Mouse (Mus musculus): Measurements from ENCODE around the gene Meltf. TPM values are rescaled to one million over a fixed set of nuclear protein-coding genes. Genes with fewer than 3 reads are reported as not detected.

Gene Meltf
- polyA plus RNA-seq, 1 experiment from 2014 or later = 0.31 TPM

DNA sequence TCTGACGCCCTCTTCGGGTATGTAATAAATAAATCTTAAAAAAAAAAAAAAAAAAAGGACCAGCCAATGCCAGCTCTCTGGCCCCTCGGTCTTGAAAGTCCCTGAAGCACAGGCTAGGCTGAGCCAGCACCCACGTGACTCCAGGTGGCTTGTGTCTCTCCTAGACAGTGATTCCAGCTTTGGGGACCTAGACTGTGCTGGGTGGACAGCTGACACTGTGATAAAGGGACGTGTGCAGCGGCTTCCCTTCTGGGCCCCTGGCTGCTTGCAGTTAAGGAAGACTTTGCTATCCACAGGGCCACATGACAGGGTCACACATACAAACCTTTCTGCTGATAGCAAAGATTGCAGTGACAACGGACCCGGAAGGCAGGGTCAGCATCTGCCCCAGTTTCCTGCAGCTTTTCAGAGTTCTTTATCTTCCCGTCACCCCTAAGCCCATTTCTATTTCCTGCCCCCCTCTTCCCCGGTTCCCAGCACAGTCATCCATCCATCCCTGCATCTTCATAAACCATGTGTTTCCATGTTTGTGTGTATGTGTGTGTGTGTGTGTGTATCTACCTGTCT is 31.8 kb downstream of the Meltf start:
- ATAC-seq = no peak
- in situ Hi-C loops (cut with MboI; ENCODE audit: low pct_unique_long_range_greater_than_20kb) = loop anchor here (10.0 kb wide), 1 partner anchor 456 kb away; no protein-coding TSS in a partner anchor
- POLR2A ChIA-PET = interaction anchor here (0.7 kb wide), 1 partner anchor 29 kb away, joined by 3 read pairs; no protein-coding TSS in a partner anchor

DNA sequence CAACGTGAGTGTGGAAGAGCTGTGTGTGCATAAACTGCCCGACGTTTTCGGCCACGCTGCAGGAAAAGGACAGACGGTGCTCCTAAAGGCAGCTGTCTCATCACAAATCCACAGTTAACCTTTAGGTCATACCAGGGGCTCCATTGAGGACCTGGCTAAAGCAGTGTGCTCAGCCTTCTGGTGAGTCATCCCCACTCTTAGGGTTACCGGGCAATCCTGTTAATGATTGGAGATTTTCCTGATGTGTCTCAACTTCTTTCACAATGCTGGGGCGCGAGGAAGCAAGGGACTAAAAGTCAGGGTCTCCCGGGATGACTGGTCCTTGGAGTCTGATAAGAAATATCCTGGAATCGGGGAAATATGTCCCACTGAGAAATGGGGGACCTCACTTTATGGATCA is 39.2 kb downstream of the Meltf start:
- CTCF ChIA-PET = interaction anchor here (1.0 to 3.5 kb wide), 4 partner anchors 24 to 316 kb away, joined by 3 to 17 read pairs (median 5); no protein-coding TSS in a partner anchor
- H3K27me3 ChIP-seq = no peaks in the 10 kb centered on the region
- DNase-seq (ENCODE audit: low read depth, low spot score) (peak; percentile 42), ATAC-seq (peak; percentile 67)
- POLR2A ChIA-PET = no interaction called here
- in situ Hi-C loops (cut with MboI; ENCODE audit: low pct_unique_long_range_greater_than_20kb) = loop anchor here (5.0 to 10.0 kb wide), 3 partner anchors 40 to 463 kb away; partner anchors contain the start of gene Meltf
- no peak for TF ChIP-seq CTCF (IDR thresholded peaks at IDR 0.05)

More for the DNA sequence above, 31.8 kb downstream of the Meltf start:
- TF ChIP-seq CTCF (IDR thresholded peaks at IDR 0.05) = no peak
- no peak for DNase-seq (ENCODE audit: low read depth, low spot score)
- no peaks in the 10 kb centered on the region for H3K27me3 ChIP-seq
- CTCF ChIA-PET = interaction anchor here (3.2 kb wide), 1 partner anchor 33 kb away, joined by 11 read pairs; the partner anchor contains the start of gene Meltf

DNA sequence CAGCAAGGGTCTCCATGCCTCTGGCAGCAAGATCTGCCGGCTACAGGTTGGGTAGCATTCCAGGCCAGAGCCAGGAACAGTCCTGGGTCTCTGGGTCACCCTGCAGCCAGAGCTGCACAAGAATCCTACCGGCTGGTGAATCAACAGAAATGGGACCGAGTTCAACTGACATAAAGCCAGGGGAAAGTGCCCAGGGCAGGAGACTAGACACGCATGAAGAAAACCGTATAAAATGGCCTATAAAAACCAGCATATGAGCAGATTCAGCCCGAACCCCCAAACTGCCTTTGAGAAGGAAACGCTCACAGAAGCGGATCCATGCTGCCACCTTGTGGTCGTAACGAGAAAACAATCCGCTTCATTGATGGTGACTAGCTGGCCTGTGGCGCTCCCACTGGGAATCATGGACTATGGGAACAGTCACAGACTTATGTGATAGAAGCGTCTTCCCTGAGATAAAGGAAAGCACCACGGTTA is 39.7 kb downstream of the Meltf start:
- DNase-seq (ENCODE audit: low read depth, low spot score) = peak; percentile 69
- H3K27me3 ChIP-seq = no peaks in the 10 kb centered on the region
- ChIA-PET POLR2A (no interaction called here), CTCF (interaction anchor here (0.7 to 3.5 kb wide), 7 partner anchors 12 to 460 kb away, joined by 3 to 17 read pairs (median 4); partner anchors contain the start of gene Meltf)
- ATAC-seq = peak; percentile 41
- in situ Hi-C loops (cut with MboI; ENCODE audit: low pct_unique_long_range_greater_than_20kb) = loop anchor here (5.0 to 10.0 kb wide), 3 partner anchors 41 to 463 kb away; partner anchors contain the start of gene Meltf
- peak; percentile 91 for TF ChIP-seq CTCF (IDR thresholded peaks at IDR 0.05)

DNA sequence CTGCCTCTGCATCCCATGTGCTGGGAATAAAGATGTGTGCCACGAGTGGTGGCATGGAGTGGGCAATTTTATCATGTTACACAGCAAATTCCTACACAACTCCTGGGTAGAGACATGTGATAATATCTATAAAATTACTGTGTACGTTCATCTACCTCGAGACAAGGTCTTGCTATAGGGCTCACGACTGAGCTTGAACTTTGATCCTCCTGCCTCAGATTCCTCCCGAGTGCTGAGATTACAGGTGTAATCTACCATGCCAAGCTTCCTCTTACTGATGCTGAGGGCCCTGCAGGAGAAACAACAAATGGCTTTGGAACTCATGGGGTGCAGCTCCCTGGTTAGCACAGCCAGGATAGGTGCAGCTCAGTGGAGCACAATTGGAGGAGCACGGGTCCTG is 45.8 kb downstream of the Meltf start:
- CTCF ChIA-PET = no interaction called here
- no peak for TF ChIP-seq CTCF (IDR thresholded peaks at IDR 0.05)
- DNase-seq (ENCODE audit: low read depth, low spot score) = no peak
- H3K27me3 ChIP-seq = no peaks in the 10 kb centered on the region
- in situ Hi-C loops (cut with MboI; ENCODE audit: low pct_unique_long_range_greater_than_20kb) = no loop called here
- no peak for ATAC-seq
- POLR2A ChIA-PET = no interaction called here

DNA sequence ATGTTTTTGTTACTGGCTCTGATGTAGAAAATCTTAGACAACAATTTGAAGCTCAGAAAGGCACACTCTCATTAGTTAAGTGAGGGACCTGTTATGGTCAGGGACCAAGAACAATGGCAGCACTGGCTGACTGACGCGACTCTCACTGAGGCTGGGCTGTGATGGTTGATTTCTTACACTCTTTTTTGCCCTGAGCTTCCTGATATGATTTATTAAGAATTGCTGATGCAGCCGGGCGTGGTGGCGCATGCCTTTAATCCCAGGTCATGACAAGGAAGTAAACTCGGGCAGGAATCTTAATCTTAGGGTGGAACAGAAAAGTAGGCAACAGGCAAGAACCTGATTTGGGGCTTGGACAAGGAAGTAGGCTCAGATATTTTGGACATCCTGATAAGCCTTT is 47.5 kb downstream of the Meltf start:
- H3K27me3 ChIP-seq = no peaks in the 10 kb centered on the region
- ATAC-seq (no peak), DNase-seq (ENCODE audit: low read depth, low spot score) (no peak)
- POLR2A ChIA-PET = no interaction called here
- in situ Hi-C loops (cut with MboI; ENCODE audit: low pct_unique_long_range_greater_than_20kb) = no loop called here
- CTCF ChIA-PET = no interaction called here
- TF ChIP-seq CTCF (IDR thresholded peaks at IDR 0.05) = no peak

DNA sequence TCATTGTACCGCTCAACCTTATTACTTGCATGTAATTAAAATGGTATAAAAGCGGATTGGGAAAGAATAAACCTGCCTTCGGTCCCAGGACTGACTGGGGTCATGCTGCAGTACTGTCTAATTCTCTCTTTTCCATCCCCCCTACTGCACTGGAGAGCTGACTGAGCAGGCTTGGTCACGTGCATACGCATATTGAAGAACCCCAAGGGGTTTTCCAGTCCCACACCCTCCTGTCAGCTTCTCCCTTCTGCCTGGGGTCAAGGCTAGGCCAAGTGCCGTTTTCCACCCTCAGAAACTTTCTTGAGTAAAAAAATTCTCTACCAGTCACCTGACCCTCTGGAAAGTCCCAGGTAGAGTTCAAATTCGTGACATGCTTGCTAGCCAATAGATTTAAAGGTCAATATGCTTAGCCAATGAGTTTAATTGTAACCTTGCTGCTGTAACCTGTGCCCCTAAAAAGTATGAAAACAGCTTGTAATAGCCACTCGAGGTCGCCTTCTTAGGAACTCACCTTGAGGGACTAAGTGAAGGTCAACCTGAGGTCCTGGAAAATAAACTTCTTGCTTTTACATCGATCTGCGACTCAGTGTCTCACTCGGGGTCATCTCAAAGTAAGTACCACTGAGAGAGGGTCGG is 48.1 kb downstream of the Meltf start:
- H3K27me3 ChIP-seq = no peaks in the 10 kb centered on the region
- ATAC-seq (no peak), DNase-seq (ENCODE audit: low read depth, low spot score) (no peak)
- in situ Hi-C loops (cut with MboI; ENCODE audit: low pct_unique_long_range_greater_than_20kb) = no loop called here
- ChIA-PET CTCF (no interaction called here), POLR2A (no interaction called here)
- no peak for TF ChIP-seq CTCF (IDR thresholded peaks at IDR 0.05)

DNA sequence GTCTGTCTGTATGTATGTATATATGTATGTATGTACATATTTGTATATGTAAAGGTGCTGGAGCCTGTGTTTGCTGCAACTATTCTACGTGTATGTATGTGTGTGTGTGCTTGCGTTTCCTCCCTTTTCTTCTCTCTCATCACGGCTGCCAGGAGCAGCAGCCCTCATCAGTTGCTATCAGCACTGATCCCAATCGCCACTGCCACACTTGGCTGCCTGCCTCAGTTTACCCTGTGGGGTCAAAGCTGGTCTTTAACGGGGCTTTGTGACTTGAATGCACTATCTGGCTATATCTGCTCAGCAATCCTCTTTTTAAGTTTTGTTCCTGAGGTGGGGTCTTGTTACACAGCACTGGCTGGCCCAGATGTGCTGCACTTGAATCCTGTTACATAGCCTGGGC is 48.8 kb downstream of the Meltf start:
- CTCF ChIA-PET = no interaction called here
- POLR2A ChIA-PET = no interaction called here
- no peaks in the 10 kb centered on the region for H3K27me3 ChIP-seq
- ATAC-seq (no peak), DNase-seq (ENCODE audit: low read depth, low spot score) (no peak)
- no peak for TF ChIP-seq CTCF (IDR thresholded peaks at IDR 0.05)
- in situ Hi-C loops (cut with MboI; ENCODE audit: low pct_unique_long_range_greater_than_20kb) = no loop called here

DNA sequence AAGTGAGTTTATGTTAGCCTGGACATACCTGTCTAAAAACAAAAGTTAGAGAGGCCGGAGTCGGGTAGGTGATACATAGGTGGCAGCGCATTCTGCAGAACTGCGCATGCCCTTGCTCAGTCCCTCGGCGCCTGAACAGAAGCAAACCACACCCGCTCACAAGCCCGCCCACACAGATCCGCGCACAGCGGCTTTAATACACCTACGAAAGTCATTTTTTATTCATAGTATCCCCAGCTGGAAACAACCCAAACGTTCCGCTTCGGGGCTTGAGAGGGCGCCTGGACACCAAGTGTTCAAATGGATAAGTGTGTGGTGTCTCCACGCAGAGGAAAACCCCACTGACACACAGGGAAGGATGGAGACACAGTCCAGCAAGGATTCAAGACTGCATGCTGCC is 52.7 kb downstream of the Meltf start:
- DNase-seq (ENCODE audit: low read depth, low spot score) = no peak
- in situ Hi-C loops (cut with MboI; ENCODE audit: low pct_unique_long_range_greater_than_20kb) = no loop called here
- ChIA-PET CTCF (interaction anchor here (1.1 kb wide), 1 partner anchor 13 kb away, joined by 6 read pairs; no protein-coding TSS in a partner anchor), POLR2A (no interaction called here)
- ATAC-seq = no peak
- no peaks in the 10 kb centered on the region for H3K27me3 ChIP-seq
- no peak for TF ChIP-seq CTCF (IDR thresholded peaks at IDR 0.05)

DNA sequence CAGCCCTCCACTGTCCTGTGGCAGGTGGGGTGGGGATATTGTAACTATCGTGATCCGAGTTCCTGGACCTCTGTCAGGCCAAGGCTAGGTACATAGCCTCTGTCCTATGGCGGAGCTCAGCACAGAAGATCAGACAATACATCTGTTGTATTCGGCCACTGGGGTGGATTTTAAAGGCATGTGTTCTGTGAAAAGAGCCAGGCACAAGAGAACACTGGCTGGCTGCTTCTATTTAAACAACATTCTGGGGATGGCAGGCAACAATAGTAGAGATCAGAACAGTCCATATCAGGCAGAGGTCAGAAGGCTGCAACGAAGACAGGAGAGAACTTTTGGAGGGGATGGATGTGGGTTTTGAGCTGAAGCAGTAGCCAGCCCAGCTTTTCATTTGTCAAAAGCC is 53.6 kb downstream of the Meltf start:
- no peak for TF ChIP-seq CTCF (IDR thresholded peaks at IDR 0.05)
- no peak for DNase-seq (ENCODE audit: low read depth, low spot score)
- ChIA-PET CTCF (interaction anchor here (1.0 to 2.5 kb wide), 4 partner anchors 11 to 108 kb away, joined by 3 to 11 read pairs (median 4); no protein-coding TSS in a partner anchor), POLR2A (interaction anchor here (0.8 kb wide), 1 partner anchor 12 kb away, joined by 3 read pairs; no protein-coding TSS in a partner anchor)
- no peak for ATAC-seq
- no peaks in the 10 kb centered on the region for H3K27me3 ChIP-seq
- in situ Hi-C loops (cut with MboI; ENCODE audit: low pct_unique_long_range_greater_than_20kb) = no loop called here

DNA sequence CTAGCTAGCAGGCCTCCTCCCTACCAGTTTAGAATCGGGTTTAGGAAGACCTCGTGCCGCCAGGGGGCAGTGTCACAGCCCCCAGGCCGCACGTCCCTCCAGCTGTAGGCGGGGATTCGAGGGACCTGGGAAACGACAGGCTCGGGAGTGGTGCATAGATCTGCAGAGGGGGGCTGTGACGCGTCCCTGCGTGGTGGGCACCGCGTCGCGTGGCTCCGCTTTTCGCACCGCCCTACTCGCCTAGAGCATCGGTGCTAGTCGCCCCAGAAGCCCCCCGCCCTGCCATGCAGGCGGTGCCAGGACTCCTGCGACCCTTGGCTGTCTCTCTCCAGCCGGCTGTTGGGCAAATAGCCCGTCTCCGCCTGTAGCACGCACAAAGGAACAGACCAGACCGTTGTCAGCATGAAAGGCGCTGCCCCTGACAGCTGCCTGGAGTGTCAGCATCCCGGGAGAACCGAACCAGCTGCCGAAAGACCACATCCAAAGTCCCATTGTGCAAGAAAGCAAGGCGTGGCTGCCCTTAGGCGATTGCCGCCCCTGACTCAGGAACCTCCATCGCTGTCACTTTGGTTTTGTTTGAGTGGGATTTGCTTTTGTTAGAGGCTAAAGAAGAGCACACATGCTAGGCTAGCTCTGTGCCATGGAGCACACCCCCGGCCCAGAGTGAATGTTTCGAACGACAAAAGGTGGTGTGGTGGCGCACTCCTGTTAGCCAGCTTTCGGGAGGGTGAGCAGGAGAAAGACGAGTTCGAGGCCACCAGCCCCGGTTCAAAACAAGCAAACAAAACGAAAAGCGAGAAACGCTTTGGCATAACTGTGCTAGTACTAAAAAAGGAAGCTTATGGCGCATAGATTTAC is 54.5 kb downstream of the Meltf start:
- in situ Hi-C loops (cut with MboI; ENCODE audit: low pct_unique_long_range_greater_than_20kb) = no loop called here
- DNase-seq (ENCODE audit: low read depth, low spot score) (no peak), ATAC-seq (peak; percentile 77)
- POLR2A ChIA-PET = interaction anchor here (0.8 kb wide), 1 partner anchor 13 kb away, joined by 3 read pairs; no protein-coding TSS in a partner anchor
- CTCF ChIA-PET = interaction anchor here (0.7 to 2.5 kb wide), 5 partner anchors 10 to 138 kb away, joined by 3 to 11 read pairs (median 3); no protein-coding TSS in a partner anchor
- TF ChIP-seq CTCF (IDR thresholded peaks at IDR 0.05) = no peak
- no peaks in the 10 kb centered on the region for H3K27me3 ChIP-seq
